Mouse (Mus musculus): ENCODE data around the gene Rasal3. TPM values are rescaled to one million over a fixed set of nuclear protein-coding genes. Genes with fewer than 3 reads are reported as not detected.

Rasal3 gene
- under 1 TPM; 0.06 to 0.31 TPM for total RNA-seq (2021)
- long read RNA-seq, experiment 1, result 0 reads
- long read RNA-seq, experiment 2, result 0 reads

- no peak for TF ChIP-seq CTCF (IDR thresholded peaks at IDR 0.05)
- intact Hi-C loops (cut with DNase I), result no loop called here
- H3K4me3 ChIP-seq, result peak within 1 kb of the TSS; percentile 2
- no peak within 1 kb of the TSS for H3K27ac ChIP-seq
- DNase-seq, result no peak
These were observed at the start of gene Rasal3 for GRCm38 (mm10) chr17:32403417-32403816. Gene Rasal3 (minus strand): TSS chr17:32403583.

- Histone ChIP-seq H3K27ac (no peak within 1 kb of the TSS), H3K4me3 (peak within 1 kb of the TSS; percentile 51)
- TF ChIP-seq CTCF (IDR thresholded peaks at IDR 0.05), result no peak
- DNase-seq, result peak; percentile 45
- intact Hi-C loops (cut with DNase I), result no loop called here
These were observed 49.1 kb upstream of the Rasal3 start, which contains the start of gene Cyp4f39 for GRCm38 (mm10) chr17:32452482-32452881. Gene Cyp4f39 (plus strand): TSS chr17:32452723.

DNA sequence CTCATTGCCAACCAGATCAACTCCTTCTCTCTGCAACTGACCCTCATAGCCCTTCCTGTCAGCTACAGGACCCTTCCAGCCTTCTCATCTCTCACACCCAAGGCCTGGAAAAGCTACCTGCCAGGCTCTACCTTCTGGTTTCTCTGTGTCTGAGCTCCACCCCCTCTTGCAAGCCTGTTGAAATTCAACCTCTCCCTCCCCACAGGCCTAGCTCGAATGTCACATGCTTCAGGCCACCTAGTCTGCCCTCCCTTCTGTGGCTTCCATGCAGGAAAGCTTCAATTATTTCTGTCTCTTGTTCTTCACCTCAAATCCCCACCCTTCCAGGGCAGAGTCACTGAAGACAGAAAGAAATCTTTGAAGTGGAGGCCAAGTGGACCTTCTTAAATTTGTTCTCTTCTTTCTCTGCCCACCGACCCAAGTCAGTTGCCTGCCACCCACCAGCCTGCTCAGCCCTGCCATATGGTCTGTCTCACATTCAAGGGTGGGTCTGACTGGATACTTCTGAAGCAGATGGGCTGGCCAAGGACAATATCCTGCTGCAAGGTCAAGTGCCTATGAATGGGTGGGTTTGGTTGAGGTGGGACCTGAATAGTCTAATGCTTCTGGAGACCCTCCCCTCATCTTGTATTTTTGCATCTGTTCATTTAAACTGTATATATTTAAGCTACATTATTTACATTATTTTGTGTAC lies 47.6 kb upstream of the Rasal3 start:
- no peak for DNase-seq
- intact Hi-C loops (cut with DNase I), result no loop called here
- no peak overlapping the region for H3K27ac ChIP-seq
- H3K4me3 ChIP-seq, result no peak overlapping the region
- no peak for TF ChIP-seq CTCF (IDR thresholded peaks at IDR 0.05)

- Histone ChIP-seq H3K27ac (no peak overlapping the region), H3K4me3 (no peak overlapping the region)
- DNase-seq, result no peak
- TF ChIP-seq CTCF (IDR thresholded peaks at IDR 0.05), result no peak
- intact Hi-C loops (cut with DNase I), result no loop called here
These were observed 45.7 kb upstream of the Rasal3 start for GRCm38 (mm10) chr17:32449042-32449441.

DNA sequence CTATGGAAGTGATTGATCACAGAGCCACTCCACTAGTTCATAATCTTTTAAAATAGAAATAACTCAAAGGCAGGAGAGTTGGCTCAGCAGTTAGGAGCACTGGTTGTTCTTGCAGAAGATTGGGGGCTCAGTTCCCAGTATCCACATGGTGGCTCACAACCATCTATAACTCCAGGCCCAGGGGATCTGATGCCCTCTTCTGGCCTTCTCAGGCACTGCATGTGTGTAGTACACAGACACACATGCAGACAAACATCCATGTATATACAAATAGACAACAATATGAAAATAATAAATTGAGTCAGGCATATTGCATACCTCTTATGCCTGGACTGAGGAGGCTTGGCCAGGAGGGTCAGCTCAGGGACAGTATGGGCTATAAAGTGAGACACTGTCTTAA lies 43.8 kb upstream of the Rasal3 start:
- H3K4me3 ChIP-seq, result no peak overlapping the region
- peak; percentile 14; the same call in 1 of the 2 replicates for TF ChIP-seq CTCF (IDR thresholded peaks at IDR 0.05)
- intact Hi-C loops (cut with DNase I), result no loop called here
- H3K27ac ChIP-seq, result no peak overlapping the region
- no peak for DNase-seq

GRCm38 (mm10) chr17:32445016-32445415 lies 41.6 kb upstream of the Rasal3 start:
- intact Hi-C loops (cut with DNase I), result no loop called here
- DNase-seq, result peak; percentile 46
- TF ChIP-seq CTCF (IDR thresholded peaks at IDR 0.05), result no peak
- Histone ChIP-seq H3K27ac (peak overlapping the region; percentile 12; the same call in 1 of the 2 replicates), H3K4me3 (no peak overlapping the region)

GRCm38 (mm10) chr17:32443245-32443644 lies 39.9 kb upstream of the Rasal3 start:
- no peak for DNase-seq
- TF ChIP-seq CTCF (IDR thresholded peaks at IDR 0.05), result no peak
- intact Hi-C loops (cut with DNase I), result no loop called here
- Histone ChIP-seq H3K4me3 (no peak overlapping the region), H3K27ac (no peak overlapping the region)

GRCm38 (mm10) chr17:32437106-32437505 lies 33.7 kb upstream of the Rasal3 start:
- Histone ChIP-seq H3K27ac (no peak overlapping the region), H3K4me3 (no peak overlapping the region)
- TF ChIP-seq CTCF (IDR thresholded peaks at IDR 0.05), result no peak
- intact Hi-C loops (cut with DNase I), result loop anchor here (5.0 kb wide), 1 partner anchor 45 kb away; no protein-coding TSS in a partner anchor
- no peak for DNase-seq

DNA sequence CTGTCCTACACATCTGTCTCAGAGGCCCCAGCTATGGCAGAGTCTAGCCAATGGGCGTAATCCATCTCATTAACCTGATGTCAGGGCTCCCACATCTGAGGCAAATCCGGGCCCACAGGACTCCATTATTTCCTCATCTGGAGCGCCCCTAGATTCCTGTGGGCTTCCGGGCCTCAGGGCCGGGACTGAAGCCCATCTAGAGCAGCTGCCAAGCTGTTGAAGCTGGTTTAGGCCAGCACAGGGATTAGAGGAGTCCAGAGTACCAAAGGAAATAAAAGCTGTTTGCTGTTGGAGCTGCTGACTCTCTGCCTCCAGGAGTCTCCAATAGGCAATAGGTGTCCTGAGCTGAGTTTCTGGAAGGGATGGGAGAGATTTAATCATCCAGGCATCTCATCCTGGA lies 31.8 kb upstream of the Rasal3 start:
- DNase-seq, result no peak
- H3K27ac ChIP-seq, result no peak overlapping the region
- no peak overlapping the region for H3K4me3 ChIP-seq
- no peak for TF ChIP-seq CTCF (IDR thresholded peaks at IDR 0.05)
- intact Hi-C loops (cut with DNase I), result loop anchor here (5.0 kb wide), 1 partner anchor 43 kb away; no protein-coding TSS in a partner anchor

DNA sequence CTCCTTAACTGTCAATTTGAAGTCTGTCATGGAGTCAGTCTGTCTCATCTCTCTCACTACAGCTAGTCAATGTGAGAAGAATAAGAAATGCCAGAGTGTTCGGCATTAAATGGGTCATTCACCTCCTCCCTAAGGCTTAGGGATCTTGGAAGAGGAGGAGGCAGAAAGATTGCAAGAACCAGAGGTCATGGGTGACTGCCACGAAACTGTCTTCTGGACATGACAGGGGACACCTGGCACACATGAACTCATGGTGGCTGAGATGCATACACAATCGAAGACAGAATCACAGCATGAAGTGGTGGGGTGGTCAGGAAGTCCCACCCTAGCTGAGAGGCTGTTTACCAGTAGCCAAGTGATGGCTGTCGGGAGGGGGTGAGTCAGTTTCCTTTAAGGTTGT lies 30.9 kb upstream of the Rasal3 start:
- TF ChIP-seq CTCF (IDR thresholded peaks at IDR 0.05), result no peak
- no peak for DNase-seq
- intact Hi-C loops (cut with DNase I), result no loop called here
- Histone ChIP-seq H3K27ac (no peak overlapping the region), H3K4me3 (no peak overlapping the region)

DNA sequence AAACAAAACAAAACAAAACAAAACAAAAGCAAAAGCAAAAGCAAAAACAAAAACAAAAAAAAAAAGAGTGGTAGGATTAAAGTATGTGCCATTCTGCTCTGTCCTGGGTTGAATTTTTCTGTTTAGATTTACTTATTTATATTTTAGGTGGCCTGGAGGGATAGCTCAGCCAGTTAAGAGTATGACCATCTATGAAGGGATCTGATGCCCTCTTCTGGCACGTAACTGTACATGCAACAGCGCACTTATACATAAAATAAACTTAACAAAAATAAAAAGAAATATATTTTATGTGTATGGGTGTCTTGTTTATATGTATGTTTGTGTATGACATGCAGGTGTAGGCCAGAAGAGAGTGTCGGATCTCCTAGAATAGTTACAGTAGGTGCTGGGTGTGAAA lies 28.6 kb upstream of the Rasal3 start:
- no peak overlapping the region for H3K27ac ChIP-seq
- H3K4me3 ChIP-seq, result no peak overlapping the region
- intact Hi-C loops (cut with DNase I), result loop anchor here (2.0 kb wide), 1 partner anchor 83 kb away; no protein-coding TSS in a partner anchor
- peak; percentile 72 for TF ChIP-seq CTCF (IDR thresholded peaks at IDR 0.05)
- no peak for DNase-seq

DNA sequence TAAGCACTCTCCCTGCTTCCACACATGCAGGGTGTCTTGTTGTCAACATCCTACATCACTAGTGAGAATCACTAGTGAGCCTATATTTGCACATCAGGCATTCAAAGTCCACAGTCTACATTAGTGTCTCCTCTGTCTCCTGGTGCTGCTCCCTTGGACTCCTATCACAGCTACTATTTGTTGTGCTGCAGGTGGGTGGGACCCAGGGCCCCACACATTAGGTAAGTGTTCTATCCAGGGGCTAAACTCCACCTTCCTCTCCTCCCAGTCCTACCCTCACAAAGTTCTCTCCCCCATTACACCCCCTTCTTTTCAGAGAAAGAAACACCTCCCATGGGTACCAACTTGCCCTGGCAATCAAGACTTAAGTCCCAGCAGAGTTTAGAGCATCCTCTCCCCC lies 23.2 kb upstream of the Rasal3 start:
- Histone ChIP-seq H3K4me3 (no peak overlapping the region), H3K27ac (no peak overlapping the region)
- intact Hi-C loops (cut with DNase I), result no loop called here
- no peak for TF ChIP-seq CTCF (IDR thresholded peaks at IDR 0.05)
- no peak for DNase-seq

DNA sequence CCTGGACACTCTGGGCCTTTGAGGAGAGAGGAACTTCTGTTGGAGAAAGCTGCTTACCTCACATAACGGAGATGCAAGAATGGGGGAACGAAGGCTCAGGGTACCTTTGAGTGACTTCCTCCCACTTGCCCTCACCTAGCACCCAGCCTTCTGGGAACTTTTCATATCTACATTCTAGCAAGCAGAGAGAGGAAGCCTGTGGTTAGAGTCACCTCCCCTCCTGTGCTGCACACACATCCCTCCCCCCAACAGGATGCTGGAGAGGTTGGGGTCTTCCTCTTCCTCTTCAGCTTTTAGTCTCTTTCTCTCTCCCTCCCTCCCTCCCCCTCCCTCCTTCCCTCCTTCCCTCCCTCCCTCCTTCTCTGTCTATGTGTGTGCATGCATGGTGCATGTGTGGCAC lies 20.7 kb upstream of the Rasal3 start, which contains the start of gene Pglyrp2:
Pglyrp2 (minus strand) TSS at position 134 of the 400 bp plus-strand sequence.
- intact Hi-C loops (cut with DNase I), result no loop called here
- no peak for DNase-seq
- Histone ChIP-seq H3K27ac (no peak within 1 kb of the TSS), H3K4me3 (no peak within 1 kb of the TSS)
- TF ChIP-seq CTCF (IDR thresholded peaks at IDR 0.05), result no peak

DNA sequence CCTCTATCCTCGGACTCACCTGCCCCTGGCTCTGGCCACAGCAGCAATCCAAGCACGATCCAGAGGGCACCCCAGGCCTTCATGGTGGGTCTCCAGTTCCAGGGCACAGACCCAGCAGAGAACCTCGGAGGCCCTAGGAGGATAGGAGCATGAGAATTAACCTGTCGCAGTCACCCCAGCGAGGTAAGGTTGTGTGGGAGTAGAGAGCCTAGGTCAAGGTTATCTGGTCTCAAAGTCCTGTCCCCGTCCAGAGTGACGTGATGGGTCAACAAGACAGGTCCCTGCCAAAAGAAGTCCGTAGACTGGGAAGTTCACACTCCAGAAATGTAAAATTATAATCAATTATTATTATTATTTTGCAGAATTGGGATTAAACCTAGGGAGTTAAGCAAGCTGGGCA lies 17.4 kb upstream of the Rasal3 start:
- intact Hi-C loops (cut with DNase I), result no loop called here
- TF ChIP-seq CTCF (IDR thresholded peaks at IDR 0.05), result no peak
- H3K4me3 ChIP-seq, result no peak overlapping the region
- no peak for DNase-seq
- no peak overlapping the region for H3K27ac ChIP-seq
